Mouse (Mus musculus): ENCODE results near the gene Anxa7. TPM values are rescaled to one million over a fixed set of nuclear protein-coding genes. Genes with fewer than 3 reads are reported as not detected.

The Anxa7 gene
- polyA plus RNA-seq, 1 experiment from 2014 or later, result 13.1 TPM

DNA sequence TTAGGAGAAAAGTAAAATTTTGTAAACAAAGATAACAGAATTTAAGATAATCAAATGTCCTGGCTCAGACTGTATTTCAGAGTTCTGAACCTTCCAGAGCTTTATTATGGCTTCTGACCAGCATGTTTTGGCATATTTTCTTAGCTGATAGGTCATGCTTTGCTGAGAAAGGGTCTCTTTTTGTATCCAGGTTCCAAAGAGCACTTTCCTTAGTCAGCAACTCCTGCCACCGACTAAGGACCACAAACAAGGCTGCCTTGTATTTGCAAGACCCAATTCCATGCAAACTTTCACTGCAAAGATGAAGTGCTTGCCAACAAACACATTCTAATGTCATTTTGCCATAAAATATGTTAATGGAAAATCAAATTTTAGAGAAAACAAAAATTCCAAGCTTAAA, 50.1 kb downstream of the Anxa7 start:
- Histone ChIP-seq H3K27ac (no peak overlapping the region), H3K4me2 (no peak overlapping the region), H3K9me3 (no peaks in the 10 kb centered on the region), H3K4me3 (no peak overlapping the region), H3K27me3 (replicated peaks) (no peaks in the 10 kb centered on the region), H3K9ac (no peak overlapping the region), H3K4me1 (no peaks in the 10 kb centered on the region), H3K36me3 (replicated peaks) (no peaks in the 10 kb centered on the region)
- WGBS, result 63% methylated on average over 1 of the region's 1 CpGs
- no peak for ATAC-seq (replicated peaks)

DNA sequence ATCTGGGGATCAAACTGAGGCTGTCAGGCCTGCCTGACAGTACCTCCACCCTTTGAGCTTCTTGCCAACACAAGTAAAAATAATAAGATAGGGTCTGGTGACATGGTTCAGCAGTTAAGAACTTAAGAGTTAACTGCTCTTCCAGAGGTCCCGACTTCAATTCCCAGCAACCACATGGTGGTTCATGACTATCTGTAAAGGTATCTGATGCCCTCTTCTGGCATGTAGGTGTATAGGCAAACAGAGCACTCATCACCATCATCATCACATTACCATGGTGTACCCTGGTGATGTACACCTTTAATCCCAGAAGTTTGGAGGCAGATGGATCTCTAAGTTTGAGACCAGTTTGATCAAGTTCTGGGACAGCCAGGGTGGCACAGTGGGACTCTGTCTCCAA, 51.3 kb downstream of the Anxa7 start:
- no peak overlapping the region for H3K4me3 ChIP-seq
- WGBS, result 26% methylated on average over 1 of the region's 1 CpGs
- H3K36me3 ChIP-seq (replicated peaks), result no peaks in the 10 kb centered on the region
- no peak for ATAC-seq (replicated peaks)
- H3K9me3 ChIP-seq, result no peaks in the 10 kb centered on the region
- H3K27ac ChIP-seq, result no peak overlapping the region
- H3K4me2 ChIP-seq, result no peak overlapping the region
- no peak overlapping the region for H3K9ac ChIP-seq
- no peaks in the 10 kb centered on the region for H3K27me3 ChIP-seq (replicated peaks)
- no peaks in the 10 kb centered on the region for H3K4me1 ChIP-seq

DNA sequence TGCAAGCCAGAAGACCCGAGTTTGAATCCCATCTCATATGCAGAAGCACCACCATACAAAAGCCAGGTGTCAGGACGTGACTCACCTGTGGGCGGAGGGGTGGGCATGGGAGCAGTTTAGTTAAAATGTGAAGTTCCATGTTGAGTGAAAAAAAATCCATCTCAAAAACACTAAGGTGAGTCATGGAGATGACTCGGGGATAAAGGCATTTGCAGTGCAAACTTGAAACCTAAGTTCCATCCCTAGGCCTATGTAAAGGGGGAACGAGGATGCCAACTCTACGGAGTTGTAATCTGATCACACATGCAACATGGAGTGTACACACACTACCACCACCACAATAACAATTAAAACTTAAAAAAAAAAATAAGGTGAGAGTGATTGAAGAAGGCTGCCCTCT, 56.9 kb downstream of the Anxa7 start:
- Histone ChIP-seq H3K4me1 (no peaks in the 10 kb centered on the region), H3K9me3 (no peaks in the 10 kb centered on the region), H3K4me3 (no peak overlapping the region), H3K4me2 (no peak overlapping the region), H3K36me3 (replicated peaks) (no peaks in the 10 kb centered on the region), H3K27me3 (replicated peaks) (no peaks in the 10 kb centered on the region), H3K9ac (no peak overlapping the region), H3K27ac (no peak overlapping the region)
- 86% methylated on average over 6 of the region's 6 CpGs for WGBS
- ATAC-seq (replicated peaks), result no peak

DNA sequence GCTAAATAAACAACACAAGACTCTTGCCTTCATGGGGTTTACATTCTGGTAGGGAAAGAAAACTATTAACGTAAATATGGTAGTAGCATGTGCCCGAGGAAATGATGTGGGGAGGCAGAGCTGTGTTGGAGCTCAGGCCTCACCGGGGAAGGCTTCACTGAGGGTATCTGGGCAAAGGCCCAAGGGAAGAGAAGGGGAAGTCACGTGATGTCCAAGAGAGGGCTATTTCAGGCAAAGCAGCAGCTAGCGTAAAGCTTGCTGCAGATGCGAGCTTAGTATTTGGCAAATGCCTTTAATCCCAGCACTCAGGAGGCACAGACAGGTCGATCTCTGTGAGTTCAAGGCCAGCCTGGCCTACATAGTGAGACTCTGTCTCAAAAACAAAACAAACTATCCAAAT, 57.7 kb downstream of the Anxa7 start:
- Histone ChIP-seq H3K4me3 (no peak overlapping the region), H3K9me3 (no peaks in the 10 kb centered on the region), H3K9ac (no peak overlapping the region), H3K27me3 (replicated peaks) (no peaks in the 10 kb centered on the region), H3K27ac (no peak overlapping the region), H3K4me2 (no peak overlapping the region), H3K4me1 (no peaks in the 10 kb centered on the region), H3K36me3 (replicated peaks) (no peaks in the 10 kb centered on the region)
- ATAC-seq (replicated peaks), result no peak
- WGBS, result 72% methylated on average over 7 of the region's 7 CpGs

Other genes starting within 250 kb of the Anxa7 start
- 0.17 TPM in 1 of 2 replicates, not detected in the other for gene Kcnk16, start 210.9 kb downstream of the Anxa7 start, polyA plus RNA-seq (2015; fragmentation: Nextera tagmentation; extraction: Ambion mirVana)
- gene Nudt13, start 185.4 kb downstream of the Anxa7 start, polyA plus RNA-seq (2015; fragmentation: Nextera tagmentation; extraction: Ambion mirVana), result 16.7 and 18.5 TPM in 2 replicates
- 49.2 and 54.3 TPM in 2 replicates for gene Ecd, start 132.0 kb downstream of the Anxa7 start, polyA plus RNA-seq (2015; fragmentation: Nextera tagmentation; extraction: Ambion mirVana)
- 47.3 and 48.4 TPM in 2 replicates for gene Fam149b, start 132.0 kb downstream of the Anxa7 start, polyA plus RNA-seq (2015; fragmentation: Nextera tagmentation; extraction: Ambion mirVana)
- 130 and 134 TPM in 2 replicates for gene Dnajc9, start 91.2 kb downstream of the Anxa7 start, polyA plus RNA-seq (2015; fragmentation: Nextera tagmentation; extraction: Ambion mirVana)
- 57.0 and 60.5 TPM in 2 replicates for gene Mrps16, start 86.5 kb downstream of the Anxa7 start, polyA plus RNA-seq (2015; fragmentation: Nextera tagmentation; extraction: Ambion mirVana)
- gene Cfap70, start 27.9 kb downstream of the Anxa7 start, polyA plus RNA-seq (2015; fragmentation: Nextera tagmentation; extraction: Ambion mirVana), result 0.72 and 1.7 TPM in 2 replicates
- gene Mss51, start 16.8 kb upstream of the Anxa7 start, polyA plus RNA-seq (2015; fragmentation: Nextera tagmentation; extraction: Ambion mirVana), result 0.39 and 0.40 TPM in 2 replicates
- gene Ppp3cb, start 66.4 kb upstream of the Anxa7 start, polyA plus RNA-seq (2015; fragmentation: Nextera tagmentation; extraction: Ambion mirVana), result 89.3 and 95.9 TPM in 2 replicates
- 13.4 and 14.5 TPM in 2 replicates for gene Usp54, start 160.9 kb upstream of the Anxa7 start, polyA plus RNA-seq (2015; fragmentation: Nextera tagmentation; extraction: Ambion mirVana)
- 0.17 and 0.50 TPM in 2 replicates for gene Myoz1, start 176.4 kb upstream of the Anxa7 start, polyA plus RNA-seq (2015; fragmentation: Nextera tagmentation; extraction: Ambion mirVana)
- 0.14 and 0.23 TPM in 2 replicates for gene Synpo2l, start 188.2 kb upstream of the Anxa7 start, polyA plus RNA-seq (2015; fragmentation: Nextera tagmentation; extraction: Ambion mirVana)
- gene Sec24c, start 194.2 kb upstream of the Anxa7 start, polyA plus RNA-seq (2015; fragmentation: Nextera tagmentation; extraction: Ambion mirVana), result 97.2 and 101 TPM in 2 replicates
- gene Fut11, start 214.8 kb upstream of the Anxa7 start, polyA plus RNA-seq (2015; fragmentation: Nextera tagmentation; extraction: Ambion mirVana), result 30.0 and 30.7 TPM in 2 replicates
- gene Chchd1, start 222.9 kb upstream of the Anxa7 start, polyA plus RNA-seq (2015; fragmentation: Nextera tagmentation; extraction: Ambion mirVana), result 153 and 165 TPM in 2 replicates
- 56.5 and 57.8 TPM in 2 replicates for gene Zswim8, start 227.4 kb upstream of the Anxa7 start, polyA plus RNA-seq (2015; fragmentation: Nextera tagmentation; extraction: Ambion mirVana)